Mouse (Mus musculus) erythroblast, adult 5-6 weeks (primary cell): ENCODE results near the gene Zfp512b. TPM values are rescaled to one million over a fixed set of nuclear protein-coding genes. Genes with fewer than 3 reads are reported as not detected.
A peak's percentile ranks its signal among the peaks of the same experiment; 100 is the strongest.

ENCODE experiments used
- ATAC-seq: replicated peaks from 2 replicates; pipeline ENCODE4 v1.8.0; 2016; ENCODE audit warnings: moderate number of reproducible peaks, mild to moderate bottlenecking, moderate TSS enrichment, inconsistent platforms; ENCODE audit not compliant: poor library complexity, low FRiP score, severe bottlenecking
- total RNA-seq, 2 experiments: library from RNA; stranded (forward) in 1 of 2; stranded (reverse) in 1 of 2; fragments of 150-400 nt in 1 of 2; fragments of 200-764, 138-1000 nt in 1 of 2; gene quantifications; 2 replicates each; pipeline versions ENCODE4 v1.2.3 to v1.2.4; 2015 to 2017; ENCODE audit warnings: low replicate concordance in 2 of 2

Zfp512b gene
- total RNA-seq, 2 experiments from 2014 or later, result 2.1 to 5.1 TPM

DNA sequence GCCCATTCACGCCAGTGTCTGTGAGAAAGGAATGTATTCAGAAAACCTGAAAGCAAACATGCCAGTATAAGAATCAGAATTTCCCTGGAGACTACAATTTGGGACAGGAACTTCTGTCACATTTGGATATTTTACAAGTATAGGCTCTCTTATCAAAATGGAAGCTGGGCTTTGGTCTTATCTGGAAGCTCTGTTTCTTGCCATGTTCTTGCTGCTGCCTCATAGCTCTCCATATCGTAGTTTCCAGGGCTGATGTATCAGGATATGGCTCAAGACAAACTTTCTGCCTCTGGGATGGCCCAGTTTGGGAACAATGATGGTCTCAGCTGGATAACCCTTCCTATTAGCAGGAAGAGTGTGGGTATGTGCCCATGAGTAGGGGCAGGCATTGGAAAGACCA, 16.0 kb downstream of the Zfp512b start:
- ATAC-seq, result no peak

DNA sequence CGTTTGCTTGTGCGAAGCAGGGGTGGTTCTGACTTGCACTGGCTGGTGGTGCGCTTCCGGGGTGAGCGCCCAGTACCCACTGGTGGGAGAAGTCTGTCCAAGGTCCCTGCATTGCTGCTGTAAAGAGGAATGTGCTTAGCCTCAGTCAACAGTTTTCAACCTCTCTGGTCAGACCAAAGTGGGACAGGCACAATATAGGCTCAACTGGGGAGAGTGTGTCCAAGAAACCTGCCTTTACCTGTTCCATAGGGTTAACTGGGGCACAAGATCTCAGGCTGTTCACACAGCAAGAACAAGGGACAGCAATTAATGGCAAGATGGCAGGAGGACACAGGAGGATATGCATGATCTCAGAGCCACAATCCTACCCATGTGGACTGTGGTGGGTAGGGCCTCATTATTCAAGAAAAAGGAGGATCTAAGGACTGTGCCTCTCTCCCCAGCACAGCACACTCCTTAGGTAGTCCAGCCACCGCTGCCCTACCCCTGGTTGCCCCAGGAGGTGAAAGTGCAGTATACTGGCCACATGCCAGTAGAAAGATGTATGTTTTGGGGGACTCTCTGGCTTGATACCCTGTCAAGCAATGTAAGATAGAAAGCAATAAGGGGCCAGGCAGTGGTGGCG, 17.6 kb downstream of the Zfp512b start:
- no peak for ATAC-seq

DNA sequence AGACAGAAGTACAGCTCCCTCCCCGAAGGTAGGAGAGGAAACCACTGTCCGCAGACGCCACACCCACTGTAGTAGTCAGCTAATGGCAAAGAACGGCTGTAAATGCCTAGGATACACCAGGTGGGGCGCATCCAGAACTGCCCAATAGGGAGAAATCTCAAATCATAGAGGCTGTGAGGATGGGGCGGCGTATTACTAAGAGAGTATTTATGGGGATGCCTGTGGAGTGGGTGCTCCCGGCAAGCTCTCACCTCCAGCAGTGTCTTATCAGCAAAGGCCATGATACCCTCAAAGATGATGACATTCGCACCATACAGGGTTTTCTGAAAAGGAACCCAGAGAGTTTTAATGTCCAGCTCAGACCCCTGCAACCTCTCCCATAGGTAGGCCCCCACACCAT, 18.6 kb downstream of the Zfp512b start:
- ATAC-seq, result no peak

DNA sequence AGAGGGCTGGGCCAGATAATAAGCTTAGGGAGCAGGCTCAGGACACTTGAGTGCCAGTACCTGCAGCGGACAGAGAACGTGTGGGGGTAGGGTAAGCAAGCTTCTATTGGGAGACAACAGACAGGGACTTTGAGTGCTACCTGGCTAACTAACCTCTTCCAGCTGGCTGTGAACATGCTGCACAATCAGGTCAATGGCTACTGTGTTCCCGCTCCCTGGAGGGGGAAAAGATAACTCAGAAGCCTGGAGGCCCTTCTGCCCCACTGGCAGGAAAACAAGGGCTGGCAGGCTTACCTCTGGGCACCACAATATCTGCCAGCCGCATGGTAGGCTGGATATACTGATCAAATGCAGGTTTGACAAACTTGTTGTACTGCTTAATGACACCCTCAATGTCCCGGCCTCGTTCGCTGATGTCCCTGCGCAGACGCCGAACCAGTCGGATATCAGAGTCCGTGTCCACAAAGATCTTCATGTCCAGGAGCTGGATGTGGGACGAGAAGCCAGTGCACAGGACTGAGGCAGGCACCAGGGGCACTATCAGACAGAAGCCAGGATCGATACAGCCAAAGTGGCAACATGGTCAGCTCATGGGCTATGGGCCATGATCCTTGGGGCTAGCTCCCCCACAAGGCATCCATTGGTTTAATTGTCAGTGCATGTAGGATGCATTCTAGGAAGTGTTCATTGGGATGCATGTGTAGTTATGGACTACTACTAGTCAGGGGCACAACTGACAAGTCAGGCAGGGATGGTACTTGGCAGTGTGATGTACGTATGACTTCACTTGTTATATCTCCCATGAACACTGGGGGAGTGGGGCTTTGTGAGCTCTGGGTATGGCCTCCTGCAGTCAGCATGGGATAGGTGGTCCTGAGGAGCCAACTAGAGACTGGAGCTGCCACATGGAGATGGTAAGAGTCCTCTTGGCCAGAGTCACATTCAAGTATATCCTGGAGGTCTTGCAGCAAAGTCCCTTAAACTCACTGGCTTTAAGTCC, 19.4 kb downstream of the Zfp512b start:
- ATAC-seq, result no peak

DNA sequence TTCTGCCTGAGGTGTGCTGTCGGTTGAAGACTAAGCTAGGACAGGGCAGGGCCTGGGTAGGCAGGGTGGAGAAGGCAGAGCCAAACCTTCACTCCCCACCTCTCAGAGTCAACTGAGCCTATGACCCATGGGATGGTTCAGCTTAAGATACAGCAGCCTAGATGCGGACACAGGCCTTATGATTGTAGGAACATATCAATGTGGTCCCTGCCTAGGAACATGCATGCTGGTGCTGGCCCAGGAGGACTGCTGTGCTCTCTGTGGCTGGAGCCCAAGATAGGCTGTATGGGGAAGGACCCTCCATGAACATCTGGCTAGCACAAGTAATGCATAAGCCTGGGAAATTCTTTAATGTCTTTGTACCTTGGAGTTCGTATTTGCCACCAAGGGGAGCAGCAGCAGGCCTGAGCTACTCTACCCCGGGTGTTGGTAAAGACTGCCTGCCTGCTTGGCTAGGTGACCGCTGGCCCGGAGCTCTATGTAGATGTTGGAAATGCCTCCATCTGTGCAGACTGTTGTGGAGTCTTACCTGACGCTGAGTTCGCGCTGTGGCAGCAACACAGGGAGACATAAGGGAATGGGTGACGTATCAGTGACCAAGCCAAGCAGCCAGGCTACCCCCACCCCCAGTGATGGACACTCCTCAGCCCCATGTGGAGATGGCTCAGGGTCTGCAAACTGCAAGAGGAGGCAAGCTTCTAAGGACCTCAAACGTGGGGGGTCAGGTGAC, 20.5 kb downstream of the Zfp512b start:
- no peak for ATAC-seq

DNA sequence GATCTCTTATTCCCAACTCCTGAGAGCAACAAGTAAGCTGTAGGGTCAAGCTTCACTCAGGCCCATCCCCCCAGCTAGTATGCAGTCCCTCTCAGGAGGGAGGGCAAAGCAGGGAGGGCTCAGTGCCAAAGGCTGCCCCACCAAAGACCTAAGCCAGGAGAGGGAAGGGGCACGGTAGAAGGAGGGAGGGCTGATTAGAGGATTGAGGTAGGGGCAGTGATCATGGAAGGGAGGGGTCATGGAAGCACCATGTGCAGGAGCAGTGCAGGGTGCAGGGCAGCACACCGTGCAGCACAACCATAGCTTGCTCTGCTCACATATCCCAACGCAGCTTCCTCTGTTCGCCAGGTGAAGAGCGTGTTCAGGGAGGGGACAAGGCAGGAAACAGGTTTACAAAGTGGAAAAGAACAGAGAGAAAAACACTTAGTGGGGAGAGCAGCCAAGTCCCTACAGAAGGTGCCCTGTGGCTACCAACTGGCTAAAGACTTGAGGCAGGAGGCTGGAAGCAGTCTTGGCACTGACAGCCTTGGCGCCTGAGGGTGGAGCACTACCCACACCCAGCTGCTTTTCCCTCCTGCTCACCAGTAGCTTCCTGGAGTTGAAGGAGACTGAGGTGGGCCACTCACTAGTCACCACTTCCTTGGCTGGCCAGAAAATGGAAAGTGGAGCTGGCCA, 21.5 kb downstream of the Zfp512b start:
- no peak for ATAC-seq

DNA sequence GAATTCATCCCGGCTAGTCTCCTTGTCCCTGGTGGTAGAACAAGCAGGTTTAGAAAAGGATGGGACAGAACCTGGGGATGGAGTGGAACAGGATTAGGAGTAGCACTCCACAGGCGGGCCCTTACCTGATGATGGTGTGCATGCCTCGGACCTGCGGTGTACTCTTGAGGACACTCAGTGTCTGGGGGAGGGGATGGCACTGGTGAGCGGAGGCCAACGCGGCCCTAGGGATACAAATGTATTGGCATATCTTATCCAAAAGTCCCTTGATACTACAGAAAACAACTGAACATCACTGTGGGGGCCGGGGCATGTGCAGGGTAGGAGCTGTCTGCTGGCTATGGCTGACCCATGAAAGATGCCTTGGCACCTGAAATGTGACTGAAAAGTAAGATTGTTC, 22.2 kb downstream of the Zfp512b start:
- ATAC-seq, result no peak

DNA sequence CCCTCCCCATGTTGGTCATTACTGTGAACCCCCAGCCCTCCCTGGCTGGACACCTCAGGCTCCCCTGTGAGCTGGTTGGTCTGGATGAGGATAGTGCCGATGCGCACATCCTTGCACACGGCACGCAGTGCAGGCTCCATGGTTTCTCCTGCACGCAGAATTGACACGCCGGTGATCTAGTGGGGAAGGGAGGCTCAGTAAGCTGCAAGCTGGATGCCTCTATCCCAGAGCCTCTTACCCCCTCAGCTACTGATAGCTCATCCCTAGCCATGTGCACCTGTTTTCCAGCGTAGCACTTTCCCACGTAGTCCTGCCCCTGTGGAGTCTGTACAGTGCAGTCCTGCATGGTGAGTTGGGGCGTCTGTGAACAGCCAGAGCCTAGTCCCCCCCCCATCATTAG, 22.7 kb downstream of the Zfp512b start:
- ATAC-seq, result no peak

DNA sequence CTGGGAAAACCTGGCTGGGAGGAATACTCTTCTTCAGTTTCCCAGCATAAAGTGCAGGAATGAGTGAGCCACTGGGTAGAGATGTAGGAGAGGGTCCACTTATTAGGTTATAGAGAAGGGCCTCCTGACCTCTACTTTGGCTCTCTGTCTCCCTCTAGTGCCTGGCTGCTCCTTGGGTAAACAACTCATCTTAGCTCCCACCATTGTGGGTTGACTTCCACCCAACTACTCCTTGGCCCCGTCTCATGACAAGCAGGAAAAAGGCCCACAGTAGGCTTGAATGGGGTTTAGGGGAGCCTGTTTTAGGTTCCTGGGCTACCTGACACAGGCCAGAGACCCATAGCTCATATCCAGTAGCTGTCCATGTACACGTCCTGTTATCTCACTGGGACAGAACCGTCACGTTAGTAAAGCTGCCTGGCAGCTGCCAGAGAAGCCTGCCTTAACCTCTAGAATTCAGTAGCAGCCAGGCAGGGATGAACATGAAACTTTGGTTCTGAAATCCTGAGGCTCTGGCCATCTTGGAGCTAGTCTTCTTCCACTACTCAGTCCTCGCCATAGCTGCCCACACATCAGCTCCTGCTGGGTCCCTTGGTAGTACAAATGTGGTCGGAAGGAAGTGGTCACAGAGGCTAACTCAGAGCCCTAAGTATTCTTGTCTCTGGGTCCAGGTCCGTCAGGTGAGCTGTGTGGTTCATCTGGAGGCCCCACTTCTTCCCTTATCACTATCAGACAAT, 24.2 kb downstream of the Zfp512b start:
- ATAC-seq, result peak; percentile 81

DNA sequence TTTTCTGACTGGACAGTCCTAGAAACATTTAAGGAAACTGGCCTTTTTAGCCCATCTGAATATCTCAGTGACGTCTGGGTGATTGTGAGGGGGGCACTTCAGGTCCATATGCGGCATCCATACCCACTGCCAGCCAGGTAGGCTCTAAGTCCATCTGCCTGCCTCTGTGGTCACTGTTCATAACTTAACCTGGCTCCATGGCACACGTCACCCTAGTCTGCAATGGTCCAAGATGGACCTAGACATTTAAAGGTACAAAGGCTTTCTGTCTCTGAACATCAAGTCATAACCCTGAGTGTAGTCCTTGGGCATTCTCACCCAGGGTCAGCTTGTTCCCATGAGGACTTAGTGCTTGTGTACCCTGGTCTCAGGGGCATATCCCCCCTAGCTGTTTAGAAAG, 25.3 kb downstream of the Zfp512b start:
- ATAC-seq, result no peak

DNA sequence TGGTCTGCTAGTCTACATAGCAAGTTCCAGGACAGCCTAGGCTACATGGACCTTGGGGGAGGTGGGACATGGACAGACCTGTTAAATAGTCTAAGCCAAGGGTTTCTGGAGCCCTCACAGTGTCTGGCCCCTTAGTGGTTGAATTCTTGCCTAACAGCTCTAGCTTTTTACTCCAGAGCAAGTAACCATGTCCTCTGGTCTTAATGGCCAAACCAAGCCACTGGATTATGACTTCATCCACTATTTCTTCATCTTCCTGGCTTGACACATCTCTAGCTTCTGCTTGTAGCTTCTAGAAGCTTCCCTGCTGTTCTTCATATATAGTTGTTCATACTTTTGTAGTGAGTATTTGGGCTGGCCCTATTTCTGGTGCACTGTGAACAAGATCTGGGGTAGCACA, 38.8 kb downstream of the Zfp512b start:
- no peak for ATAC-seq

DNA sequence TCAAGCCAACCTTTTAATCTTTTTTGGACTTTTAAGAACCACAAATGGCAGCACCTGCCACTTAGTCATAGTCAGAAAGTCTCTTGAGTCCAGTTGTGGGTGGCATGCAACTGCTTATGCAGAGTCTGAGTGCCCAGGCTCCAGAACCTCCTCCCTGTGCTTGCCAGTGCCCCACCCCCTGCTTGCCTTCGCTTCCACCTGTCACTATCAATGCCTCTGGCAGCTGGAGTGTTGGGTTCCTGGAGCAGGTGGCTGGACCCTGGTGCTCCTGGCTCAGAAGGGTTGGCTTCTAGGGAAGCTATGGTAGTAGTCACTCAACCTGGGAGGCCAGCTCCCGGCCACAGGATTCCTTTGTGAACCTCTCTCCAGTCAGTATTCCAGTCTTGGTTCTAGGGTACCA, 42.4 kb downstream of the Zfp512b start:
- no peak for ATAC-seq

DNA sequence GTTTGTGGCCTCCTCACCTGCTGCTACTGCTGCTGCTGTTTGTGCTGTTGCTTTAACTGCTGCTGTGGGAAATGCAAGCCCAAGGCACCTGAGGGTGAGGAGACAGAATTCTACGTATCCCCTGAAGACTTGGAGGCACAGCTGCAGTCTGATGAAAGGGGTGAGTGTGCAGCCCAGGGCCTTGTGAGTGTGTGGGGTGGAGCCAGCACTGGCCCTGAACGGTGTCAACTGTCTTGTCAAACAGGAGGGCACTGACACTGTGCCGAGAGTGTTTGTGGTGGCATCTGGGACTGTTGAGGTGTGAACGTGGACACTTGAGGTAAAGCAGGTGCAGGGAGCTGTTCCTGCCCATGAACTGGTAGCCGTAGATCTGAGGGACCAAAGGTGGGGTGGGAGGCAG, 43.9 kb downstream of the Zfp512b start:
- no peak for ATAC-seq

DNA sequence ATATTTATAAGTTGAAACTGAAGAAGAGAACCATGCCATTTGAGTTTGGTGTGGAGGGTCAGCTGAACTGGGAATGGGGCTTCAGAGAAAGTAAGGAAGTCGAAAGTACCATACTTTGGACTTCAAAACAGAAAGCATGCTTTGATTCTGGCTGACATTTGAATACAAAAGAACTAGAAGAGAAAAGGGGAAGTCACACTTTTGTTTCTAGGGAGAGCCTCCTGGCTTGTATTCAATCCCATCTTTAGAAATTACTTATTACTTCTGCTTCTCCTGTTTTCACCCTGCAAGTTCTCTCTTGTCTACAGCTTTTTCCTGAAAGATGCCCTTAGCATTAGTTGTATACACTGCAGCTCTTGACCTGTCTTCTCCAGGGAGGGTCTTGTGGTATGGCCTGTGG, 44.4 kb downstream of the Zfp512b start:
- no peak for ATAC-seq

DNA sequence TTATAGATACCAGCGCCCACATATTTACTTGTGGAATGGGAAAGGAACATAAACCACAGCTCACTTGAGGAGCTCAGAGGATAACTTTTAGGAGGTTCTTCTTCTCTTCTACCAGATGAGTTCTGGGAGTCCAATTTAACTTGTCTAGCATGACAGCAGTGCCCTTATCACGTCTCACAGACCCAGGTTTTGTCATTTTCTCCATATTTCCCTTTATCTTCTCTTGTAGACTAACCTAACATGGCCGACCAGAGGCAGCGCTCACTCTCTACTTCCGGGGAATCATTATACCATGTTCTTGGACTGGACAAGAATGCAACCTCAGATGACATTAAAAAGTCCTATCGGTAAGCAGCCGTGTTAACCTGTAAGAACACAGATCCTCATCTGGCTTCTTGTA, 46.5 kb downstream of the Zfp512b start:
- ATAC-seq, result peak; percentile 54

DNA sequence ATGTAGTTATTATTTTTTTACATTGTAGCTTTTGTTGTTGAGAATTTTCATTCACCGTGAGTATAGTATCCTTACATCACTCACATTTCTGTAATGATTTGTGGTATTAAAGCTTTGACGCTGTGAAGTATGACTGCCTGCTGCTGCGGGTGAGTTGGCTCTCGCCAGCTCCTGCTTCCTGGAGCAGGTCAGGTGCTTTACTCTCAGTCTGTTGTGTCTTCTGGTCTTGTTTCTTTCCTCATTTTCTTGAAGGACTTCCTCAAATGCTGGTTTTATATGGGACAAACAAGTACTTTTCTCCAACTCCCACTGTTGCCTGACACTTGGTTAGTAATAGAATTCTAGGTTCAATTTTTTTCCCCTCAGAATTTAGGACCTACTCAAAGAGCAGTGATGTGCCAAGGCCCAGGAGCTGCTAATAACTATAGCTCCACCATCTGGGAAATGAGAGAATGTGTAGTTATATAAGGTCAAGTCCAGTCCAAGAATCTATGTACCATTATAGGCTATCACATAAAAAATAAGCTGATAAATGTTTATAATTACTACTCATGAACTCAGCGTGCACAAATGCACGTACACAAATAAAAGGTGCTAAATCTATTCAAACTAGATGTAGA, 50.7 kb downstream of the Zfp512b start:
- ATAC-seq, result no peak

DNA sequence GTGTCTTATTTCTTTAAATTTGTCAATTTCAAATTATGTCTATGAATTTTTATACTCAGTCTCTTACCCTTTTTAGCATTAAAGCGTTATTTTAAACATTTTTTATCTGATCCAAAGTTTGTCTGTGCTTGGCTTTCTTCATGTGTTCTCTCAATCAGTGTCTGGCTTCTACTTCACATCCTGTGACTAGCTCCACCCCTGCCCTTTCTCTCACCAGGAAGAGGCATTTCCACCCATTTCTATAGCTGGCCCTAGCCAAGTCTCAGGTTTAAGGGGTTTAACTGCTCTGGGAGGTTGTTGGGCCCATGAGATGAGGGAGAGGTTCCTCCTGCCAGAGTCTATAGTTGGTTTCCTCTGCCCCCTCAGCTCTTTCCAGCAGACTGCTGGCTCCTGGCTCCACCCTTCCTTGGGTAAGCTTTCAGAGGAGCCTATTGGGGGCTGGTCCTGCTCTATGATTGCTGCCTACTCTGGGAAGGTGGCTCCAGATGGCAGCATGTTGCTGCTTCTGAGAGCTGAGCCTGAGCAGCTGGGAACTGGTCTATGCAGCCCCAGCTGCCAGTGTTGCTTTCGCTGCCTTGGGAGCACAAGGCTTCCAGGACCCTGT, 55.1 kb downstream of the Zfp512b start:
- peak; percentile 53; the same call in 1 of the 2 replicates for ATAC-seq

DNA sequence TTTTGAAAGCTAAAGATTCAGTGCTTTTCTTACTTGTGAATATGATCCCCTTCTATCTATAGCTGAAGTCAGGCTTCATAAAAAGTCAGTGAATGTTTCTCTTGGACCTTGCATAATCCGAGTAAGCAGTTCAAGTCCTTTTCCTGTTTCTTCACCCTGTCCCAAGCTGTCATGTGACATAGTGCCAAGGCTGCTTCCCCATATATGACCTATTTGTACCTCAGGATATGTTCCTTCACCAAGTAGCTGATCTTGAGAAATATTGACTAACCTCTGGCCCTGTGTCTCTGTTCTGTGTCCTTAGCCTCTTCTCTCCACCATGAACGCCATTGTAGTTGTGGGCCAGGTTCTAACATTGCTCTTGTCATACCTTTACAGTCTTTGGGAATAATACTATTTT, 56.2 kb downstream of the Zfp512b start:
- ATAC-seq, result no peak

DNA sequence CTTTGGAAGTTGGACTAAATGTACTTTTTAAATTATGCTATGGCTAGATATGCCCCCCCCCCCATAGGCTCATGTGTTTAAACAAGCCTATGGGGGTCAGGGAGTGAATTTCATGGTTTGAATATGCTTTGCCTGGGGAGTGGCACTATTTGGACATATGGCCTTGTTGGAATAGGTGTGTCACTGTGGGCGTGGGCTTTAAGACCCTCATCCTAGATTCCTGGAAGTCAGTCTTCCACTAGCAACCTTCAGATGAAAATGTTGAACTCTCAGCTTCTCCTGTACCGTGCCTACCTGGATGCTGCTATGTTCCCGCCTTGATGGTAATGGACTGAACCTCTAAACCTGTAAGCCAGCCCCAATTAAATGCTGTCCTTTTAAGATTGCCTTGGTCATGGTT, 60.0 kb downstream of the Zfp512b start:
- no peak for ATAC-seq
